Mouse (Mus musculus) stomach, embryonic 16.5 days (tissue): ENCODE measurements around the gene Olfr1246. TPM values are rescaled to one million over a fixed set of nuclear protein-coding genes. Genes with fewer than 3 reads are reported as not detected.

ENCODE experiments used
- polyA plus RNA-seq: library from polyadenylated mRNA; unstranded; fragments of >200 nt; fragmentation: Nextera tagmentation; extraction: Ambion mirVana; gene quantifications from 2 replicates; pipeline ENCODE4 v1.2.1, GENCODE M21; 2015

The Olfr1246 gene
- polyA plus RNA-seq, 1 experiment from 2014 or later = not detected

Other genes with a start within 250 kb of the Olfr1246 start
- not detected in 2 replicates for gene Olfr1234, start 228.3 kb downstream of the Olfr1246 start, polyA plus RNA-seq
- not detected in 2 replicates for gene Olfr1238, start 183.5 kb downstream of the Olfr1246 start, polyA plus RNA-seq
- not detected in 2 replicates for gene Olfr1239, start 172.8 kb downstream of the Olfr1246 start, polyA plus RNA-seq
- gene Olfr1240, start 150.2 kb downstream of the Olfr1246 start, polyA plus RNA-seq = not detected in 2 replicates
- not detected in 2 replicates for gene Olfr1241, start 106.0 kb downstream of the Olfr1246 start, polyA plus RNA-seq
- gene Olfr1242, start 94.8 kb downstream of the Olfr1246 start, polyA plus RNA-seq = not detected in 2 replicates
- not detected in 2 replicates for gene Olfr1243, start 61.7 kb downstream of the Olfr1246 start, polyA plus RNA-seq
- gene Olfr1245, start 14.7 kb downstream of the Olfr1246 start, polyA plus RNA-seq = not detected in 2 replicates
- not detected in 2 replicates for gene Olfr1247, start 21.0 kb upstream of the Olfr1246 start, polyA plus RNA-seq
- not detected in 2 replicates for gene Olfr1248, start 25.1 kb upstream of the Olfr1246 start, polyA plus RNA-seq
- not detected in 2 replicates for gene Olfr1249, start 41.8 kb upstream of the Olfr1246 start, polyA plus RNA-seq
- gene Olfr1250, start 68.3 kb upstream of the Olfr1246 start, polyA plus RNA-seq = not detected in 2 replicates
- not detected in 2 replicates for gene Olfr1251, start 78.8 kb upstream of the Olfr1246 start, polyA plus RNA-seq
- gene Olfr1252, start 131.9 kb upstream of the Olfr1246 start, polyA plus RNA-seq = not detected in 2 replicates
- gene Olfr1253, start 163.9 kb upstream of the Olfr1246 start, polyA plus RNA-seq = not detected in 2 replicates
- gene Olfr1254, start 200.5 kb upstream of the Olfr1246 start, polyA plus RNA-seq = not detected in 2 replicates
- gene Olfr1255, start 218.9 kb upstream of the Olfr1246 start, polyA plus RNA-seq = not detected in 2 replicates
- gene Olfr1256, start 248.4 kb upstream of the Olfr1246 start, polyA plus RNA-seq = not detected in 2 replicates